Mouse (Mus musculus): ENCODE measurements around the gene Sox6. TPM values are rescaled to one million over a fixed set of nuclear protein-coding genes. Genes with fewer than 3 reads are reported as not detected.
A peak's percentile ranks its signal among the peaks of the same experiment; 100 is the strongest.

Gene Sox6
- polyA plus RNA-seq, 1 experiment from 2014 or later: 25.5 TPM

DNA sequence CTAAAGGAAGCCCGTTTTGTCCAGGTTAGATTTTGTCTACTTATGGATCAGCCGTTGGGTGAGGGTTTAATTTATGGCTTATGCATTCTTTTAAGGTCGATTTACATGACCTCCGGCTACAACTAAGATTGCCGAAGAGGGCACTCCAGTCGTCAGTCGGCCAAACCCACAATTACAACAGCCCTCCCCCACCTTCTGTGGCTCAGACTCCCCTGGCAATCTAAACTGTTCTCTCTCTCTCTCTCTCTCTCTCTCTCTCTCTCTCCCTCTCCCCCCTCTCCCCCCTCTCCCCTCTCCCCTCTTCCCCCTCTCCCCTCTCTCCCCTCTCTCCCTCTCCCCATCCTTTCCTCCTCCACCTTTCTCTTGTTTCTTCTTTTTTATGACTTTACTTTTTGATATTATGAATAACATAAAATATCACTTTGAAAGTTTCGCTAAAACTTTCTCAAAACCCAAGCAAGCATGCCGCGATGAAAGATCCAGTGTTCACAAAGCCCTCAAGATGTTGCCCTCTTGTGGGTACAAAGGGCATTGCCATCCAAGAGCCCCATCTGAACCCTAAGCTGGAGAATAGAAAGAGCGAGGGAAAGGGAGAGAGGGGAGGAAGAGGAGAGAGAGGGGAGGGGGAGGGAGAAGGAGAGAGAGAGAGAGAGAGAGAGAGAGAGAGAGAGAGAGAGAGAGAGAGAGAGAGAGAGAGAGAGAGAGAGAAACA, 5.8 kb downstream of the Sox6 start:
- Histone ChIP-seq H3K27ac (replicated peaks) (peak overlapping the region; percentile 95), H3K9me3 (no peaks in the 10 kb centered on the region), H3K27me3 (replicated peaks; ENCODE audit: low read depth, poor library complexity, severe bottlenecking) (peaks cover 51% of the 10 kb centered on the region), H3K36me3 (replicated peaks) (no peaks in the 10 kb centered on the region), H3K4me1 (peaks cover 61% of the 10 kb centered on the region), H3K4me3 (peak overlapping the region; percentile 81)
- peak; percentile 82 for DNase-seq (ENCODE audit: low spot score)
- under 1% methylated on average over 11 of the region's 11 CpGs for WGBS

DNA sequence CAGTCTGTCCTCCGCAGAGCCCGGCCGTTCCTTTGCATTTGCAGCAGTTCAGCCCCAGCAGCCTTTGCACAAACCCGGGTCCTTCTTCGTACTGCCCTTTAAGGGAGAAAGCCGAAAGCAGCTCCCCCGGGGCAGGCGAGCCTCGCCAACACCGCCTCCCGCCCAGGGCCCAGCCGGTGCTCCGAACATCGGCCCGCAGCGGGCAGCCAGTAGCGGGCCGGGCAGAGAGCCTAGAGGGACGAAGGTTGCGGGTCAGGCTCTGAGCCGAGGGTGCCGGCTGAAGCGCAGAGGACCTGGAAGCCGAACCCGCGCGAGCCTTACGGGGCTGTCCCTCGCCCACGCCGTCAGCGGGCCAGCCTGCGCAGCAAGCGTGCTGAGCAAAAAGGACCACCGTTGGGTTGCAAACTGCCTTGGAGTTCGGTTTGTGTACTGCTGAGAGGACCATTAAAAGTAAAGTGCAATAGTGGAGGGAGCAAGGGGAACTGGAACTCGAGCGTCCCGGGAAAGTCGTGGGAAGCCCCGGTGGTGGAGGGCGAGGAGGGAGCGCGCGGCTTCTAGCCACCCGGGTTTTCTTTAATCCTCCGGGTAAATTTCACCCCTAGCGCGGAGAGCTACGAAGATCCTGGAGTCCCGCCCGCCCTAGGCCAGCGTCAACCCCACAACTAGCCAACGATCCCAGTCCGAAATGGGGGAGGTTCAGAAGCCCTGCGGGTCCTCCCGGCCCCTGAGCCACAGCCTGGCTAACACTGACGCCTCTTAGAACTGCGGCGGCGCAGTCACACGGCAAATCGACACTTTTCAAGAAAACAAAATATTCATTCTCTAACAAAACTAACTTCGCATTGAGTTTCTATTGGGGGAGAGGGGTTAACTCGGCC, 6.6 kb downstream of the Sox6 start:
- Histone ChIP-seq H3K4me1 (peaks cover 55% of the 10 kb centered on the region), H3K36me3 (replicated peaks) (no peaks in the 10 kb centered on the region), H3K27me3 (replicated peaks; ENCODE audit: low read depth, poor library complexity, severe bottlenecking) (peaks cover 43% of the 10 kb centered on the region), H3K27ac (replicated peaks) (peak overlapping the region; percentile 95), H3K4me3 (peak overlapping the region; percentile 81), H3K9me3 (no peaks in the 10 kb centered on the region)
- DNase-seq (ENCODE audit: low spot score): peak; percentile 80
- under 1% methylated on average over 65 of the region's 65 CpGs for WGBS

DNA sequence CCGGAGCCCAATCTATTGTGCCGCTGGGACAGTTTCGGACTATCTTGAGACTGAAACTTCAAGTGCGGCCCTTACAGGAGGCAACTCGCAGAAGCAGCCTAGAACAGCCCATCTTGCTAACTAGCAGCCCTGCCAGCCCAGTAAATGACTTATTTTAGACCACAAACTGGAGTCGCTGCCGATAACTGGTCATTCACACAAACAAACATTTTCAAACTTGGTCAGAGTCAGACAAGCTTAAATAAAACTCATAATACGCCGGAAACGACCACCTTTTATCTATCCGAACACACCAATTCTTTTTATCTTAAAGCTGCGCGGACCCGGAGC, 7.2 kb downstream of the Sox6 start:
- Histone ChIP-seq H3K9me3 (no peaks in the 10 kb centered on the region), H3K4me1 (peaks cover 54% of the 10 kb centered on the region), H3K36me3 (replicated peaks) (no peaks in the 10 kb centered on the region), H3K27ac (replicated peaks) (peak overlapping the region; percentile 95), H3K4me3 (peak overlapping the region; percentile 81), H3K27me3 (replicated peaks; ENCODE audit: low read depth, poor library complexity, severe bottlenecking) (peaks cover 37% of the 10 kb centered on the region)
- 1% methylated on average over 14 of the region's 14 CpGs for WGBS
- no peak for DNase-seq (ENCODE audit: low spot score)

DNA sequence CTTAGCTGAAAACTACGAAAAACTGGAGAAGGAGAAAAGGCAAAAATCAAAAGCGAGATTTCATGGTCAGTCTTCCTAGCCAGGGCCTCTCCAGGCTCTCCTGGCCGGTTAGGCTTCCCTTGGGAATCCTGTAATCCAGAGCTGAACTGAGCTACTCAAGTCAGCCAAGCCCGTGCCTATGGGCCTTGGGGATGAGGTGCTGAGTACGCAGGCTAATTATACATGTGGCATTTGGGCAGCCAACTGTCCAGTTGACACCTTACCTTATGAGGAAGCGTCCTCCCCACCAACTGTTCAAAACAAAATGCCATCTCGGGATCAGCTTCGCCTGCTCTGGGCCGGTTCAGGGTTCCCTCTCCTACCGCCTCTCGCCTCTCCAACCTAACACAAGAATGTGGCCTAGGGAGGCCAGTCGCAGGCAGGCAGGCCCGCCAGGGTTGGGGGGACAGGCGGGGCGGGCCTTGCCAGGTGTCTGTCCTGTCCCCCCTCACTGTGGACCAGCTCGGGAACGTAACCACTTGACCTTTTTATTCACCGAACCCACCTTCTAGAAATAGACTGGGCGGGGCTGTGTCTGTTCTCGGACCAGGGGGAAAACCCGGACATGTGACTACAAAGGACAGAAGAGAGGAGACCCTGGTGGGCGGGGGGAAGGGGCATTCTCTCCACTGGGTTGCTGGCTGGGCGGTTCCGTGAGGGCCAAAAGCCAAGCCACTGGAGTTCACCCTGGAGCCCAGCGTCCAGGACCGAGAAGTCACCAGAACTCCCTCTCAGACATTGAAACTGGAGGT, 7.8 kb downstream of the Sox6 start:
- DNase-seq (ENCODE audit: low spot score): peak; percentile 76

DNA sequence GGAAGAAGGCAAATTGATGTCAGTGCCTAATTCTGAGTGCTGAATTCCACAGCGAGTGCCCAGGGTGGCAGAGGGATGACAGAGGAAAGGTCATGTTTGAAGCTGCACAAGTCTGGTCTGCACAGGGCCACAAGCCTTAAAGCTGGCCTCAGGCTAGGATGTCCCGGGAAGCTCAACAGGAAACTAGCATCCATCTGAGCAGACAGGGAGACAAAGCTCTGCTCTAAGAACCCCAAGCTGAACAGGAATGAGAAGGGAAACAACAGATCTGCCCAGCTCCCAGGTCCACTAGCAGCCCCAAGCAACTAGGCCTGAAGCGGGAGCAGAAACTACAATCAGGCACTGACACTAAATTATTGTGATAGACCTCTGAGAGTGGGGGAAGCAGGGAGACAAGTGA, 8.6 kb downstream of the Sox6 start:
- 25% methylated on average over 3 of the region's 3 CpGs for WGBS
- Histone ChIP-seq H3K27me3 (replicated peaks; ENCODE audit: low read depth, poor library complexity, severe bottlenecking) (peaks cover 24% of the 10 kb centered on the region), H3K4me1 (peaks cover 50% of the 10 kb centered on the region), H3K4me3 (peak overlapping the region; percentile 81), H3K27ac (replicated peaks) (peak overlapping the region; percentile 95; the same call in 1 of the 2 replicates), H3K9me3 (no peaks in the 10 kb centered on the region), H3K36me3 (replicated peaks) (no peaks in the 10 kb centered on the region)
- peak; percentile 19 for DNase-seq (ENCODE audit: low spot score)

More for the DNA sequence above, 7.8 kb downstream of the Sox6 start:
- H3K4me3 ChIP-seq: peak overlapping the region; percentile 81
- H3K36me3 ChIP-seq (replicated peaks): no peaks in the 10 kb centered on the region
- no peaks in the 10 kb centered on the region for H3K9me3 ChIP-seq
- 6% methylated on average over 26 of the region's 26 CpGs for WGBS
- peak overlapping the region; percentile 95 for H3K27ac ChIP-seq (replicated peaks)
- peaks cover 54% of the 10 kb centered on the region for H3K4me1 ChIP-seq
- H3K27me3 ChIP-seq (replicated peaks; ENCODE audit: low read depth, poor library complexity, severe bottlenecking): peaks cover 32% of the 10 kb centered on the region

DNA sequence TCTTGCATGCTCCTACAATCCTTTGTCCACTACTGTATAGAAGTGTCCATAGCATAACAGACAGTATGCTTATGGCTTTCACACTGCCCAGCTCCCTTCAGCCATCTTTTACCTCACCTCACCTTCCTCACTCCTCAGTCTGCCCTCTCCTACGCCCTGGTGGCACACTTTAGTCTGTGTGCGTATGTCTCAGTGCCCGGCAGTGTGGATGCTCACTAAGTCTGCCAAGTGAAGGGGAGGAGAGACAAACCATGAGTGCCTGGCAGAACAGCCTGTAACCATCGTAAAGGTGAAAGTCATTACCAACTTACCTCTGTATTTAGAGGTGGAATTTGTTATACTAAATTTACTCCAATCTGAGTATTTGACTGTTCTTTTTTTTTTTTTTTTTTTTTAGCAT, 35.9 kb downstream of the Sox6 start:
- H3K36me3 ChIP-seq (replicated peaks): no peaks in the 10 kb centered on the region
- H3K9me3 ChIP-seq: no peaks in the 10 kb centered on the region
- WGBS: 89% methylated on average over 4 of the region's 4 CpGs
- H3K4me1 ChIP-seq: peaks cover 8% of the 10 kb centered on the region; the same call in 1 of the 2 replicates
- no peak overlapping the region for H3K4me3 ChIP-seq
- no peak overlapping the region for H3K27ac ChIP-seq (replicated peaks)
- DNase-seq (ENCODE audit: low spot score): no peak
- no peaks in the 10 kb centered on the region; the same call in 1 of the 2 replicates for H3K27me3 ChIP-seq (replicated peaks; ENCODE audit: low read depth, poor library complexity, severe bottlenecking)

DNA sequence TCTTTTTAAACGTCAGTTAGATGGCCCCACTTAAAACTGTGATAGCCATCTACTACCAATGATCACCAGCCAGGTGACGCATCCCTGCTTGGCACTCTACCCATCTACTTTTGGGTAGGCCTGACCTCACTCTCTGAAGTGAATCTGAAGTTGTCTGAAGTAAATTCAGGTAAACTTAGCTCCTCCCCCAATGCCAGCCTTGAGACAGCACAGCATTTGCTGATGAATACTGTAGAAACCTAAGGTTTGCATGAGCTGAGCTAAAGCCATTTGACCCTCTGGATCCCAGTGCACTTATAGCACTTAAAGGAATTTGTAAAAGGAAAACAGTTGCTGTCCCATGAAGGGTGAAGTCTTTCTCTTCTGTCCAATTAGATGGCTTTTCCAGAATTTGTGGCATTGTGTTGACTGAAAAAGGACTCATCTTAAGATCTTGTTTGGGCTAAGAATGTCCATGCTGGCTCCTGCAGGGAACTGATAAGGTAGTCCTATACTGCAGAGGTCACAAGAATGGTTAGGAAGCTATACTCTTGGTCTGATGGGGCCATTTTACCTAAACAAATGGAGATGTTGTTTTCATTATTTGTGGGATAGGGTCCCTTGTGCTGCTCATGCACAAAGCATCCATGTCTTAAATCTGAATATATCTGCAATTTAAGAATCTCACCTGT, 50.4 kb downstream of the Sox6 start:
- Histone ChIP-seq H3K27ac (replicated peaks) (no peak overlapping the region), H3K36me3 (replicated peaks) (no peaks in the 10 kb centered on the region), H3K4me1 (peaks cover 31% of the 10 kb centered on the region), H3K27me3 (replicated peaks; ENCODE audit: low read depth, poor library complexity, severe bottlenecking) (0 out of 2 replicates have a peak, but pooled peaks cover 3% of the 10 kb centered on the region), H3K9me3 (no peaks in the 10 kb centered on the region), H3K4me3 (no peak overlapping the region)
- 84% methylated on average over 2 of the region's 2 CpGs for WGBS
- DNase-seq (ENCODE audit: low spot score): no peak

DNA sequence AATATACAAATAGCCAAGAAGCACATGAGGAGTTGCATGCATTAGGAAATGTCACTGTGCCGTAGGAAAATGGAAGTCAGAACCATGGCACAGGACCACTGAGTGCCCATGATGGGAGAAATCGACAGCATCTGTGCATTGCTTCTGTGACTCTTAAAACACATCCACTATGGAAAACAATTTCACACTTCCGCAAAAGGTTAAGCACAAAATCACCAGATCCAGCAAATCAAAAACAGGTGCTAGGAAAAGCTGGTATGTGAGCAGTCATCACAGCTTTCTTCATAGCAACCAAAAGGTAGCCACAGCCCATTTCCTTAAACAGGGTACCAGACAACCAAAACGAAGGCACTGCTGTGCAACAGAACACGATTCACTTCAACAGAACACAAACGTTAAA, 52.9 kb downstream of the Sox6 start:
- no peaks in the 10 kb centered on the region for H3K9me3 ChIP-seq
- no peak overlapping the region for H3K27ac ChIP-seq (replicated peaks)
- 44% methylated on average over 6 of the region's 6 CpGs for WGBS
- no peaks in the 10 kb centered on the region for H3K36me3 ChIP-seq (replicated peaks)
- peaks cover 21% of the 10 kb centered on the region for H3K4me1 ChIP-seq
- H3K27me3 ChIP-seq (replicated peaks; ENCODE audit: low read depth, poor library complexity, severe bottlenecking): 0 out of 2 replicates have a peak, but pooled peaks cover 3% of the 10 kb centered on the region
- peak; percentile 39 for DNase-seq (ENCODE audit: low spot score)
- H3K4me3 ChIP-seq: no peak overlapping the region

DNA sequence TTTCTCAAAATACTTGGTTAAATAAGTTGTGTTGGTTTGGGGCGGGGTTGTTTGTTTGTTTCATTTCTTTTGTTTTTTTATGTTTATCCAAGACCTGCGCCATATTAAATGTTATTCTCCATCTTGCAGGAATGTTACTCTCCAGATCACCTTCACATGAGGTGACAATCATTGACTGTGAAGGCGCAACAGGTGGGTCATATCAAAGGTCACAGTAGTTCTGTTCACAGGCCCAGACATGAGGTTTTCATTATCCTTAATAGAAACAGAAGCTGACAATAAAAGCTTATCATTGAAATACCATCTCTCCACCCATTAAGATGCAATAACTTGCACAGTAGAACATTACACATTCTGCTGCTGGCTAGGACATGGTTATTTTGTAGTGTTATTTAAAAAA, 54.5 kb downstream of the Sox6 start:
- Histone ChIP-seq H3K4me1 (peaks cover 21% of the 10 kb centered on the region), H3K4me3 (no peak overlapping the region), H3K36me3 (replicated peaks) (no peaks in the 10 kb centered on the region), H3K27ac (replicated peaks) (no peak overlapping the region), H3K27me3 (replicated peaks; ENCODE audit: low read depth, poor library complexity, severe bottlenecking) (0 out of 2 replicates have a peak, but pooled peaks cover 3% of the 10 kb centered on the region), H3K9me3 (no peaks in the 10 kb centered on the region)
- DNase-seq (ENCODE audit: low spot score): peak; percentile 41
- 64% methylated on average over 3 of the region's 3 CpGs for WGBS

DNA sequence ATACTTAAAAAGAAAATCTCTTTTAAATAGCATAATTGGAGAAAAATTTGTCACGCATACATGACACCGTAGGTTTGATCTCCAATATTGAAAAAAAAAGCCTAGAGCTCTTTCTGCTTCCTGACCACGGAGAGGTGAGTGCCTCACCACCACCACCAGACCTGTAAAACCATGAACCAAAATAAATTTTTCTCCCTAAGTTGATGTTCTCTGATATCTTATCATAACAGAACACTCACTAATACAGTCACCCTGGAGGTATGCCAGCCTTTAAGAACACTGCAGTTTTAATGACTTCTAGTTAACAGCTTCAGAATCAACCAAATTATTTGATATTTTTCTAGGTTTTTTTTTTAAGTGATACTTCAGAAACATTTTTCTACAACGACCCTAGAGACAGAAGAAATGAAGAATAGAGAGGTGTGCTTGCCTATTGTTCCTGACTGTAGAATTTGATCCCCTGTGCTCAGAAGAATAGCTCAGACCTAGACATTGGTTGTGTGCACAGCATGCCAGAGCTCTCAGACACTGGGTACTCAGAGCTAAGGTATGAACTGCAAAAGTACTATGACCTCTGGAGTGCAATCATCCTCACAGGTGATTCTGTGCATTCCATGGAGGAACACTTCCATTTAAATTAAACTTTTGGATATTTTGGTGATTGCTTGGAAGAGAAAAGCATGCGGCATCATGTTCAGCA, 58.6 kb downstream of the Sox6 start:
- WGBS: 82% methylated on average over 5 of the region's 5 CpGs
- H3K27ac ChIP-seq (replicated peaks): no peak overlapping the region
- no peaks in the 10 kb centered on the region for H3K9me3 ChIP-seq
- no peaks in the 10 kb centered on the region for H3K27me3 ChIP-seq (replicated peaks; ENCODE audit: low read depth, poor library complexity, severe bottlenecking)
- H3K4me3 ChIP-seq: no peak overlapping the region
- no peak for DNase-seq (ENCODE audit: low spot score)
- no peaks in the 10 kb centered on the region for H3K36me3 ChIP-seq (replicated peaks)
- H3K4me1 ChIP-seq: peaks cover 9% of the 10 kb centered on the region

DNA sequence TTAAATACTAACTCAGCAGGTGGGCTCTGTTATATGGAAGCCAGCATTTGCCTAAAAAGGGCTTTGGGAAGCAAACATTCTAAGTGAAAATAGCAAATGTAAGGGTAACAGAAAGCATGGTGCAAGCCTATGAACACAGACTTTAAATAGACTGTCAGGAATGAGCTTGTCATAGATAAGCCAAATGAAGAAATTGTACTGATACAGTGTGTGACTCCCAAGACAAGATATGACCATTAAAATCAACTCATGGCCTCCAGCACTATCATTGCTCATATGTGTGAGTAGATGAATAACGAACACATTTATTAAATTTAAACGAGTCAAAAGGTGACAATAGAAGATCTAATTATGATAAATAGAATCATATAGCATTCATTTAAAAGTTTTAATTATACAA, 64.1 kb downstream of the Sox6 start:
- Histone ChIP-seq H3K27me3 (replicated peaks; ENCODE audit: low read depth, poor library complexity, severe bottlenecking) (no peaks in the 10 kb centered on the region), H3K4me3 (no peak overlapping the region), H3K4me1 (no peaks in the 10 kb centered on the region), H3K9me3 (no peaks in the 10 kb centered on the region), H3K36me3 (replicated peaks) (0 out of 2 replicates have a peak, but pooled peaks cover 4% of the 10 kb centered on the region), H3K27ac (replicated peaks) (no peak overlapping the region)
- DNase-seq (ENCODE audit: low spot score): no peak
- 90% methylated on average over 2 of the region's 2 CpGs for WGBS
